Mouse (Mus musculus) splenic B cell, adult 2 months (primary cell): ENCODE measurements around the gene Rmnd1.

Experiments
- DNase-seq: peaks from one replicate; pipeline ENCODE4 v3.0.0-alpha.2; 2011; ENCODE audit warnings: low read depth, low spot score
- H3K27me3 ChIP-seq: 2 replicates; pipeline ENCODE4 v1.6.1; 2012; ENCODE audit warnings: mild to moderate bottlenecking, low read length, moderate library complexity, mixed read lengths; ENCODE audit not compliant: control insufficient read depth, poor library complexity, insufficient read depth, severe bottlenecking
- H3K36me3 ChIP-seq: 2 replicates; pipeline ENCODE4 v1.6.1; 2012; ENCODE audit warnings: mild to moderate bottlenecking, low read length, moderate library complexity, mixed read lengths; ENCODE audit not compliant: control insufficient read depth, poor library complexity, insufficient read depth, severe bottlenecking

Rmnd1 gene

DNA sequence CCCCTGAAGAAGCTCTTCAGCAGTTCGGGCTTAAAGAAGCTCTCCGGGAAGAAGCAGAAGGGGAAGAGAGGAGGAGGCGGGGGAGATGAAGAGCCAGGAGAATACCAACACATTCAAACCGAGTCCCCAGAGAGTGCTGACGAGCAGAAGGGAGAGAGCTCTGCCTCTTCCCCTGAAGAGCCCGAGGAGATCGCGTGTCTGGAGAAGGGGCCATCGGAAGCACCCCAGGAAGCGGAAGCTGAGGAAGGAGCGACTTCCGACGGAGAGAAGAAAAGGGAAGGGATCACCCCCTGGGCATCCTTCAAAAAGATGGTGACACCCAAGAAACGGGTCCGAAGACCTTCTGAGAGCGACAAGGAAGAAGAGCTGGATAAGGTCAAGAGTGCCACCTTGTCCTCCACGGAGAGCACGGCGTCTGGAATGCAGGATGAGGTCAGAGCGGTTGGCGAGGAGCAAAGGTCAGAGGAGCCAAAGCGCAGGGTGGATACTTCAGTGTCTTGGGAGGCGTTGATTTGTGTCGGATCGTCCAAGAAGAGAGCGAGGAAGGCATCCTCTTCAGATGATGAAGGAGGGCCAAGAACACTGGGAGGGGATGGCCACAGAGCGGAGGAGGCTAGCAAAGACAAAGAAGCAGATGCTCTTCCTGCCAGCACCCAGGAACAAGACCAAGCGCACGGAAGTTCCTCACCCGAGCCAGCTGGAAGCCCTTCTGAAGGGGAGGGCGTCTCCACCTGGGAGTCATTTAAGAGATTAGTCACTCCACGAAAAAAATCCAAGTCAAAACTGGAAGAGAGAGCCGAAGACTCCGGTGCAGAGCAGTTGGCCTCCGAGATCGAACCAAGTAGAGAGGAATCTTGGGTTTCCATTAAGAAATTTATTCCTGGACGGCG is 77.6 kb downstream of the Rmnd1 start:
- Histone ChIP-seq H3K27me3 (no peaks in the 10 kb centered on the region), H3K36me3 (no peaks in the 10 kb centered on the region)
- no peak for DNase-seq
